Mouse (Mus musculus): ENCODE data around the gene Elmo3.

Gene Elmo3

DNA sequence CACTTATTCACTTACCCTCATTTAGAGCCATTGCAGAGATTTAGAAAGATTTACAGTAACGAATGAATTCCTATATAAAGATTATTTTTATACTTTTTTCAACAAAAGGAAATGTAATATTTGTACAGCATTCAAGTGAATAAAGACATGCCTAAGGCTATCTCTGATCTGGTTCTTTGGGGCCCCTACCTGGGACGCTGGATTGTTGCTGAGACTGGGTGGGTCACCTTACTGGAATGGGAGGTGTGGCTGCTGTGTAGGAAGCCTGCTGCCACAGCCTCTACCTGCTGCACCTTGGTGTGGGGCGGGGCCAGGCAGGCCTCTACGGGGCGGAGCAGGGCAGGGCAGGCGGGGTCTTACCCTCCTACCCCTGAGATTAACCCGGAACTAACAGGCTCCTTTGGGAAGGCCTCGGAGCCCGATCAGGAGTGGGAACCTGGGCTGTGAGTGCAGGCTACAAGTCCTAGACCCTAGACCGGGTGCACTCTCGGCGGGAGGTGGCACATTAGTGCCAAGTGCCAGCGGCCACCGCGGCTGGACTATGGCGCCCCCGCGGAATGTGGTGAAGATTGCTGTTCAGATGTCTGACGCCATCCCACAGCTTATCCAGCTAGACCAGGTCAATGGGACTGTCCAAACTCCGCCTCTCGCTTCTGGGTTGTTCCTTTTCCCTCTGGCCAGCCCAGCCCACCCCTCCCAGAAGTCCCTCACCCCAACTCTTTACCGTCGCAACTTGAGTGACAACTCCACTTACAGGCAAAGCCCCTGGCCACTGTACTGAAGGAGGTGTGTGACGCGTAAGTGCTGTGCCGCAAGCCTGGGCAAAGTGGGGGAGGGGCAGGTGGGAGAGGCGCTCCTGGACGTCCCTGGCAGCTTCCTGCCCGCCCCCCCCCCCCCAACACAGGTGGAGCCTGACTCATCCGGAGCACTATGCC, at the start of gene Elmo3:
Elmo3 (plus strand) TSS at position 391 of the 935 bp plus-strand sequence.
- no peak for DNase-seq (ENCODE audit: low spot score)

DNA sequence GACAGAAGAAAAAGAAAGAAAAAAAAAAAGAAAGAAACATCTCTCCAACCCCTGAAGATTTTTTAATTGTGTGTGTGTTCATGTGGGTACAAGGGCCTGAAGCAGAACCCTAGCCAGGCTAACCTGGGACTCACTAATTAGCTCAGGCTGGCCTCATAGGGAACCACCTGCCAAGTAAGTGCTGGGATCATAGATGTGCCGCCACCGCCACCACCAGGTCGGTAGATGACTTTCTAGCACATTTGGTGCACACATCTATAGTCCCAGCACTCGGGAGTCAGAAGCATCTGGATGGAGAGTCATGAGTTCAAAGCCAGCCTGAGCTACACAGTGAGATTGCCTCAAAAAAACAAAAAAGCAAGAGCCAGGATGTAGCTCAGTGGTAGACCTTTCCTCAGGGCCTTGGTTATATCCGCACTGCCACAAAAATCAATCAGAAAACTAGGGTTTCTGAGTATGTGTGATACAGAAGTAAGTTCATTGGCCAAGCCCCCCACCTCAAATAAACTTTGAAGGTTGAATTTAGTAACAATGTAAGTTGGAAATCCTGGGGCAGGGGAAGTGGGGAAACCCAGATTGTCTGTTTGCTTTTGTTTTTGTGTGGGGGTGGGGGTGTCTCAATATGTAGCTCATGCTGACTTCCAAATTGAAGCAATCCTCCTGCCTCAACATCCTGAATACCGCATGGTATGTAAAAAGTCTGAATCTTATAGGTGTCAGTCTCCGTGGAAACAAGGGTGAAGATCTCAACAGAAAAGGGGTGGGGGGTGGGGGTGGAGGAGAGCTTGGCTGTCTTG, 47.9 kb upstream of the Elmo3 start:
- DNase-seq (ENCODE audit: low spot score): no peak

DNA sequence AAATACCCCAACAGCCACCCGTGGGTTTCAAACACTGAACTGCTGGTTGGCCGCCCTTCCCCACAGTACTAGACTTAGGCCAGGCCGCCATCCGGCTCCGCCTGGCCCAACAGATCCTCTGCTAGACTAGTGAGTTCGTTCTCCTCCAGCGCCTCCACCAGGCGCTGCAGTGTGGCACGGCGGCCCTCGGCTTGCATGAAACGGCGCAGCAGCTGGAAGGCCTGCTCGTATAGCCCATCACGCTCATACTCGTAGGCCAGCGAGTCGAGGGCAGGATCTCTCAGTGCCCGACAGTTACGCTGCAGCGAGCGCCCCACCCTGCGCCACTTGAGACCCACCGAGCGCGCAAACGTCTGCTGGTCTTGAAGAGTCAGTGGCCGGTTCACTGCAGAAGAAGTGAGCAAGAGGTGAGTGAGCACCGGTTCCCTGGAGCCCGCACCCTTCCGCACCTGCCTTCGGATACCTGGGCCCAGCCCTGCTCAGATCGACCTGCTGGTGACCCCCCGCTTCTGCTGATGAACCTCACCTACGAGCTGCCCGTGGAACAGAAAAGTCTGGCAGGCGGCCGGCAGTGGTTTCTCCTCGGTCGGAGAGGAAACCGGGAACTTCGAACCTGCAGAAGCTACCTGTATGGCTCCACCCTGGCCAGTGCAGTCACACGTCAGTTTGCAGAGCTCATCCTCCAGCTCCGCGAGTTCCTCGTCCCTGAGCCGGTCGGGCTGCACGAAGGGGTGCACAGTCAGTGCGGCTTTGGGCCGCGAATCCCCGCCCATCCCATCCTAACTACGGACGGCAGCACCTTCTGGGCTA, 46.3 kb upstream of the Elmo3 start:
- no peak for DNase-seq (ENCODE audit: low spot score)

DNA sequence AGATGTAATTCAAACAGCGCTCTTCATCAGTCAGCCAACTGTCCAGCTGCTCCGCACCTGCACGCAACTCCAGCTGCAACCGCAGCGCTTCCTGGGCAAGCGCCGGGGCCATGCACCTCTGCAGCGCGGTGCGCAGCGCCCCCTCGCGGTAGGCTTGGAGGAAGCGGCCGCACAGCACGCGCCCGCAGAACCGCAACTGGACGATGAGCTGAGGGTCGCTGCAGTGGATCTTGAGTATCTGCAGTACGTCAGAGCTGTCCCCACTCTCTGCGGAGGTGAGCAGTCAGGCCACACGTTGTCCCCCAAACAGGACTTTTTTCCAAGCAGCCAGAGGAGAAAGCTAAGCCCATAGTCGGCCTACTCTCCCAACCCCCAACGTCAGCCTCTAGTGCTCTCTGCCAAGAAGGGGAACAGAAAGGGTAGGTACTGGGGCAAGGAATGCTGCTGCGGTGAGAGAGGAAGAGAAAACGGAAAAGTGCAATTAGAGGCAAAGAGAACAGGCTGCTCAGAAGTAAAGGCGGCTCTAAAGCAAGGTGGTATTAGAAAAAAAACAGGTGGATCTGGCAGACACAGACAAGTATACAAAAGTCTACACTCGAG, 45.6 kb upstream of the Elmo3 start:
- DNase-seq (ENCODE audit: low spot score): peak; percentile 65

DNA sequence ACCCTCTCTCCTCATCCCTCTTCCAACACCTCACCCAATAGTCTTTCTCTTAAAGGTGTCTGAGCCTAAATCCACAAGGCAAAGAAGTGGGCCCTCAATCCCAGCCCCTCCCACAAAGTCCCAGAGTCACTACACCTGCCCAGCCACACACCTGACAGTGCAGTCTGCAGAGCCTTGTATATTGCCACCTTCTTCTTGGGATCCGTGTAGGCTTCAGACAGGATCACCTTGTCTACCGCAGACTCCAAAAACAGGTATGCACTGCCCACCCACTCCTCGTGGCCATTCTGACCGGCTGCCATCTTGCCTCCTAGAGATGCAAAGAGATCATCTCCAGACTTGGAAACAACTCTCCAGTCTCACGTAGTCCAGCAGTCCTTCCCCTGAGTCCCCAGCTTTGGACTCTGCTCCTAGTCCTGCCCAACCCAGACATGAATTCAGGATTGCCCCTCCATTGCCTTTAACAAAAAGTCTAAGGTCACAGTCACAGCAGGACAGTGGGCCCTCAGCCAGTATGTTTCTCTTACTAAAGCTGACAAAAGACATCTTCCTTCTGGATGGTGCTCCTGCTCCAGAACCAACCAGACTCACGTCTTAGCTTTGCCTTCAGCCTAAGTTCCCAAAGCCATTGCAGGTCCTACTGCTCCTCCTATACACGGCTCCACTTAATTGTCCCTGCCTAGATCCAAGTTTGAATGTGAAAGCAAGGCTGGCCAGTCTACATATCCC, 44.9 kb upstream of the Elmo3 start:
- no peak for DNase-seq (ENCODE audit: low spot score)

DNA sequence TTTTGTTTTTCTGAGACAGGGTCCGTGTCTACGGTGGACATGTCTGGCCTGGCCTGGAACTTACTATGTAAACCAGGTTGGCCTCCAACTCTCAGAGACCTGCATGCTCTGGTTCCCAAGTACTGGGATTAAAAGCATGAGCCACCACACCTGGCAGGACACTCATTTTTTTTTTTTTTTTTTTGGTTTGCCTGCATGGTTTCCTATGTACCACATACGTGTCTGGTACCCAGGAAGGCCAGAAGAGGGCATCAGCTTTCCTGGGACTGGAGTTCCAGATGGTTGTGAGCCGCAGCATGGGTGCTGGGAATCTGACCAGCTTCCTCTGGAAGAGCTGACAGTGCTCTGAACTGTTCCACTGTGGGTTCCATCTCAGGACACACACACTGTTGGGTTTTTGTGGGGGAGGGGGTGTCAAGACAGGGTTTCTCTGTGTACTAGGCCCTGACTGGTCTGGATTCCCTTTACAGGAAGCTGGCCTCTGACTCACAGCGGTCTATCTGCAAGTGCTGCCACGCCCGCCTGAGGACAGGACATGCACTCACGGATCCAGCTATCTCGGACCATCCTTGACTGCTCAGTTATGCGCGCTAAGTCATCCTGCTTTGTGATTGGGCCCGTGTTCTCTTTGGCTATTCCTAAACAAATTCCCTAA, 43.9 kb upstream of the Elmo3 start:
- no peak for DNase-seq (ENCODE audit: low spot score)

DNA sequence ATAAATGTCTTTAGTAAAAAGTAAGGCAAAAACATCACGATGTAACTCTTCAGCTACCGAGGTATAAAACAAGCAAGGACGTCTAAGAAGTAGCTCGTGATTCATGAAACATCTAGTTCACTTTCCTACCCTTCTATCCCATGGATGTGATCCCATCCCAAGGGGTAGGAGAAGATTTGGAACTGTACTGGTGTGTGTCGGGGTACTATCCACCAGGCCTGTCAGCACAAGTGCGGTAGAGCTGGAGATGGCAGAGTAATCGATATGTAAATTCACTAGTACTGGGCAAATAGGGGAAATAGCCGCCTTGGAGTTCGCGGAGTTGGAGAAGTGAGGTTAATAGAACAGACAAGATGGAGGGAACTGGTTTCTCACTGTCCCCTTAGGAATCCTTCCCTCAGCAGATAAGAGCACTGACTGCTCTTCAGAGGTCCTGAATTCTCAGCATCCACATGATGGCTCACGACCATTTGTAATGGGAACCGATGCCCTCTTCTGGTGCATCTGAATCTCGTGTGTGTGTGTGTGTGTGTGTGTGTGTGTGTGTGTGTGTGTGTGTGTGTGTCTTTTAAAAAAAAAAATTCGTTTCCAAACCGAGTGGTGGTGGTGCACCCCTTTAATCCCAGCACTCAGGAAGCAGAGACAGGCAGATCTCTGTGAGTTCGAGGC, 42.0 kb upstream of the Elmo3 start:
- DNase-seq (ENCODE audit: low spot score): no peak

DNA sequence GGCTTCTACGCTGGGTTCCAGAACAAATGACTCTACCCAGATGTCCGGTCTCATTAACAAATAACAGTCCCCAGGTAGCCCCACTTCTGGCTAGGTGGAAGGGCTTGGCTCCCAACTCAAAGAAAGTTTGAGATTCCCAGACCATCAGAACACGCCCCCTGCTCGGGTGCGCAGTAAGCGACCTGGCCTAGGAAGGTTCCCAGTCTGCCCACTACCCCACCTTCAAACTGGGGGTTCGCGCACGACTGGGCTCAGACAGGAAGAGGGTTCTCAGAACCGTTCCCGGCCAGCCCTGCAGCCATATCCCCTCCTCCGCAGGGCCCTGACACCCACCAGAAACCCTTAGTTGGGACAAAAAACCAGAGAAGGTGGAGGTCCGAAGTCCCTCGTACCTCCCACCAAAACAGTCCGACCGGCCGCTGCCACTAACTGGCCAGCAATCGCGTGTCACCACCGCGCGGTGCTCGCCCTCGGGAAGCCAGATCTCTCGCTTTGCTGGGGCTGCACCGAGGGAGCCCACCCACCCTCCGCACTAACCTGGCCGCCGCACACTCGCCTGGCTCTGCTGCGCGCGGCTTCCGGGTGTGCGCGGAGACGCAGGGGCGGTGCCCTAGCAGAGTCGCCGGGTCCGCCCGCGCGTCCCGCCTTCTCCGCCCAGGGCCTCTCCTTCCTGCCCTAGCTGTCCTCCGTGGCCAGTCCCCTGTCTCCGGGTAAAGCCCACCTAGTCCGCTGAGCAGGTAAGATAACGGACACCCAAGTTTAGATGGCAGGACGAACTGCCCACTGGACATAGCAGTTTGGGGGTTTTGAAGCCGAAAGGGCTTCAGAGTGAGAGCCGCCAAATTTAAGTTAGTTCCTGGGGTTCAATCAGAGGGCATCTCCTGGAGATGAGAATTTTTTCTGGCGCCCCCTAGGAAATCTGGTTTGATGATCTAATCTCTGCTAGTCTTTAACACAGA, 41.1 kb upstream of the Elmo3 start, which contains the start of the genes Tradd and Fbxl8:
Tradd (minus strand) TSS at position 586 of the 959 bp plus-strand sequence.
Fbxl8 (plus strand) TSS at position 625 of the 959 bp plus-strand sequence.
- peak; percentile 62 for DNase-seq (ENCODE audit: low spot score)

DNA sequence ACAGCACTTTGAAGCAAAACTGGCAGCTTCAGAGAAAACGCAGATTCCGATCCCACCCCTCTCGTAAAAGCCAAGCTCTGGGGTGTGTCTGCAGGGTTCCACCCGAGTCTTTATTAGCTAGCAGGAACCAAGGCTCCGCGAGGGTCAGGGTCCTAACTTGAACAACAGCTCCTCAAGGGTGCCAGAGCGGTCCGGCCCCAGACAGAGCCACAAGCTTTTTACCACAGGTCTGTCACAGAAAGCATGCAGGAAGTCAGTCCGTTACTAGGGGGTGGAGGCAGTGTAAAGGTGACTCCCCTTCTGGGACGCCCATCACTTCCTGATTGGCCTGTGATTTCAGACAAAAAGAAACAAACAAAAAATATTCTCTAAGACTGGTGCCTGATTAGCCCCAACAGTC, 40.3 kb upstream of the Elmo3 start:
- DNase-seq (ENCODE audit: low spot score): no peak

DNA sequence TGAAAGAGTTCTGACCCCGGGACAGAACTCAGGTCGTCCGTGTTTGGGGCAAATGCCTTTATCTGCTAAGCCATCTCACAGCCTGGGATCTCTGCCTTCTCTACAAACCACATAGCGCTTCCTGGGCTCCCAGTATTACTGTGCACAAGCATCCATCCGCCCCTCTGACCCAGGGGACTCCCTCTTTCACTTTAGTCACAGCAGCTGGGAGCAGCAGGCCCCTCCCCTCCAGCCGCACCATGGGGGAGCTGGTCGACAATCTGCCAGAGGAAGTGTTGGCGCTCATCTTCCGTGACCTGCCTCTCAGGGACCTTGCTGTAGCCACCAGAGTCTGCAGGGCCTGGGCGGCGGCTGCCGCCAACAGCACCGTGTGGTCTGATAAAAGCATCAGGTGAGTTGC, 38.6 kb upstream of the Elmo3 start:
- no peak for DNase-seq (ENCODE audit: low spot score)

DNA sequence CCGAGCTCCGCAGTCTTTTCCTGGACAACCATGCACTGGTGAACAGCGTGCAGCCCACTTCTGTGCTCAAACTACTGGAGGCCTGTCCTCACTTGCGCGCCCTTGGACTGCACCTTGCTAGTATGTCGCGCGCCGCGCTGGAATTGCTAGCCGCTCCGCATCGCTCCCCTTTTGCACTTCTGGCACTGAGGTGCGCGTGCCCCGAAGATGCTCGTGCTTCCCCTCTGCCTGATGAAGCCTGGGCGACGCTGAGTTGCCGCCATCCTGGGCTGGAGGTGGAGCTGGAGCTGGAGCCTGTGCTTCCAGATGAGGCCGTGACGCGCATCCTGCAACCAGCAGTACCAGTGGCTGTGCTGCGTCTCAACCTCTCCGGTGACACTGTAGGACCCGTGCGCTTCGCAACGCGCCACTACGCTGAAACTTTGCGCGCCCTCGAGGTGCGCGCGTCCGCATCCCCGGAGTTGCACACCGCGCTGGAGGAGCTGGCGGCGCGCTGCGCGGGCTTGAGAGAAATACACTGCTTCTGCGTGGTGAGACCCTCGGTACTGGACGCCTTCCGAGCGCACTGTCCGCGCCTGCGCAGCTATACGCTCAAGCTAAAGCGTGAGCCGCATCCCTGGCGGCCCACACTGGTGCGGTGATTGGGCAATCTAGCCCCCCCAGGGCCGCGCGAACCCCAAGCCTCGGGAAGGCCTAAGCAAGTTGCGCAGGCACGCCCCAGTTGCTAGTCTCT, 36.9 kb upstream of the Elmo3 start:
- no peak for DNase-seq (ENCODE audit: low spot score)

DNA sequence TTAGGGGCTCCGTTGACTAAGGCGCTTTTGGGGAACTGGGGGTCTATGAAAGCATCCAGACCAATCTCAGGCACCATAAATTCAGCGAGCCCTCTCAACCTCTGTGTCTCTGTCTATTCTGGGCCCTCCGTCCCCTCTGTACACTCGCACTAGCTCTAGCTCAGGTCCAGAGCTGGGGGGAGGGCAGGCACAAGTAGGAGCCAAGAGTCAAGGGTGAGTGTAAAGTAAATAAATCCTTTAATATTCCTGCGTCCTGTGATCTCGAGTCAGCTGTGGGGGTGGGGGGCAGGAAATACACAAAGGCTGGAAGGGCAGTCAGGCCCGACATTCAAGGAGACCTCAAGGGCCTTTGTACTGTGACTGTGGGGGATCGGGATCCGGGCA, 36.3 kb upstream of the Elmo3 start:
- DNase-seq (ENCODE audit: low spot score): no peak

DNA sequence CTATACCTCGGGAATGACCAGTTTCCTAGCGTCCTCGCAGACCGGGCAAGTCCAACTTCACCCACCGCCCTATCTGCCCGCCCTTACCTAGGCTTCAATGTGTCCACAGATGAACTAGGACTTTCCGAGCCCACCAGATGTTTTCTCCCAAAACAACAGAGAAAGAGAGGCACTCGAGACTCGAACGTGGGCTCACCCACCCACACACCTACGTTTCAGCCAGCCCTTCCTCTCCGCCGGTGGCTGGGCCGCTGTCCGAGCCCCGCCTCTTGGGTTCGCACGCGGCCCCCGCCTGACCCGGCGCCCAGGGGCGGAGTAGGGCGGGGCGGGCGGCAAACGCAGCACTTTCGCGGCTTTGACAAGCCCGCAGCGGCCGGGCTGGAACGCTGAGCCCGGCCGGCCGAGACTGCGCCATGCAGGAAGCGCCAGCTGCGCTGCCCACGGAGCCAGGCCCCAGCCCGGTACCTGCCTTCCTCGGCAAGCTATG, 35.9 kb upstream of the Elmo3 start, which contains the start of gene Hsf4:
Hsf4 (plus strand) TSS at position 341 of the 487 bp plus-strand sequence.
- no peak for DNase-seq (ENCODE audit: low spot score)

DNA sequence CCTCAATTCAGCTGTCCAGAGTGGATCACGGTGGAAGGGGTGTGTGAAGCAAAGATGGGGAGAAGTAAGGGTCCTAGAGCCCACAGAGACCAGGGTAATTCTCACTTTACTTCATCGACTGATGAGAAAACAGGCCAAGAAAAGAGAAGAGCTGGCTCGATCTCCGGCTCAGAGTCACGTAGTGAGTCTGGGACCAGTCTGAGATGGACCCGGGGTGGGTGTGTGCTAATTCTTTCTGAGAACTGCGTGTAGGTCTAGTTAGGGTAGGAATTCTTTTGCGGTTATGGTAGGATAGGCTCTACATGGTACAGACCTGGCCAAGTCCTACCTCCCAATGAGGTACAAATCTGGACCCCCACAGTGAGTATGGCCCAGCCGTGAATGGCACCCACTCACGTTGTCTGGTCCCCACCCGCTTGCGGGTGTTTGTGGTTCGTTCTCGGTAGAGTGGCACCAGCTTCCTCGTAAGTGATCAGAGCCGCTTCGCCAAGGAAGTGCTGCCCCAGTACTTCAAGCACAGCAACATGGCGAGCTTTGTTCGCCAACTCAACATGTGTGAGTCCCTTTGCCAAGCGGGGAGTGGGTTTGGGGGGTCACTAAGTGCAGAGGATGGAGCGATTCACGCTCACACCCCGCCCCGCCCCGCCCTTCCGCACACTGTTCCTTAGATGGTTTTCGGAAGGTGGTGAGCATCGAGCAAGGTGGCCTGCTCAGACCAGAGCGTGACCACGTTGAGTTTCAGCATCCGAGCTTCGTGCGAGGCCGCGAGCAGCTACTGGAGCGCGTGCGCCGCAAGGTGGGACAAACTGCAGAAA, 35.1 kb upstream of the Elmo3 start:
- DNase-seq (ENCODE audit: low spot score): no peak

DNA sequence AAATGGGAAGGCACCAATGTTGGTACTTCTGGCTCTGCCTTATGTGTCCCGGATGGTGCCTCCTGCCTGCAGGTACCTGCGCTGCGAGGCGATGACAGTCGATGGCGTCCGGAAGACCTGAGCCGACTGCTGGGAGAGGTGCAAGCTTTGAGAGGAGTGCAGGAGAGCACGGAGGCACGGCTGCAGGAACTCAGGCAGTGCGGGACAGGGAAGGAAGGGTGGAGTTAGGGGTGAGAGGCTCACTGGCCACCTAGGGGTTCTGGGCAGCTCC, 34.5 kb upstream of the Elmo3 start:
- no peak for DNase-seq (ENCODE audit: low spot score)

DNA sequence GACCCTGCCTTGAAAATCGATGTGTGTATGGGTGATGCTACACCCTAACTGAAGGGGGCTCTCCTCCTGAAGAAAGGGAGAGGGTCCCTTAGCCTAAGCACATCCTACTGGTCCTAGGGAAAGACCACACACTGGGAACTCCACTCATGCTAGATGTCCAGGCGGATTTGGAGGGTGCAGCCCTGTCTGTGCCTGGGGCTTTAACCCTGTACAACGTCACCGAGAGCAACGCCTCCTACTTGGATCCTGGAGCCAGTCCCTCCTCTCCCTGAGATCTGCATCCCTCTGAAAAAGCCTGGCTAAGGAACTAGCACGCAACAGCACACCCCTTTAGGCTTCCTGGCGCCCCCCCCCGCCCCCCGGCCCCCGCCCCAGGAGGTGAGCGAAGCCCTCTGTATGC, 30.0 kb upstream of the Elmo3 start:
- no peak for DNase-seq (ENCODE audit: low spot score)

DNA sequence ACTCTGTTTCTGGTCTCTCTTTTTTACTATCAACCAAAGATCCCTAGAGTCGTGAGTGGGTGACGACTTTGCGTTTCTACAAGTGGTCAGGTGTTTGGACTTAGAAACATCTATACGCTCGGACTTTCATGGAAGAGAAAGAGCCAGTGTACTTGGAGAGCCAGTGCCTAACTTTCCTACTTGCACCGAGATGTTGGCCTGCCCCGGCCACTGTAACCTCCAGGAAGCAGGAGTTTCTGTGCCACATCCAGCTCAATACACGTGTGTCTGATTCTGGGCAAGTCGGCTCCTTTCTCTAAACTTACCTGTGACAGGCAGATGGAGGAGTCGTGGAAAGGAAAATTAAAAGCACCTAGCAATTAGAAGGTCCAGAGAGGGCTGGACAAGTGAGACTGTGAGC, 29.6 kb upstream of the Elmo3 start, which contains the start of gene Nol3:
Nol3 (plus strand) TSS at position 301 of the 400 bp plus-strand sequence.
- no peak for DNase-seq (ENCODE audit: low spot score)
